7 mouse cellular contexts compared by ENCODE assay signal in genomic region chr4:117913421-117913820, GRCm38 (mm10). TPM values are rescaled to one million over a fixed set of nuclear protein-coding genes. Genes with fewer than 3 reads are reported as not detected.
DNase-seq lines count a peak whose midpoint lies in the region; ATAC-seq and TF ChIP-seq lines count a peak whose summit lies in the region.

No protein-coding gene starts in this region.

- H3K27me3 ChIP-seq in limb, embryonic 12.5 days = no peaks in the 10 kb centered on the region
- no peaks in the 10 kb centered on the region for H3K27me3 ChIP-seq in midbrain, postnatal 0 days (ENCODE audit: insufficient read depth, low read length)

- TF ChIP-seq CTCF in midbrain, postnatal 0 days (IDR thresholded peaks at IDR 0.05) = no peak

- H3K36me3 ChIP-seq in limb, embryonic 12.5 days = peaks cover 37% of the 10 kb centered on the region
- H3K36me3 ChIP-seq in midbrain, postnatal 0 days (ENCODE audit: insufficient read depth, low read length) = no peaks in the 10 kb centered on the region; the same call in 1 of the 2 replicates

- H3K9ac ChIP-seq in limb, embryonic 12.5 days (replicated peaks) = peak overlapping the region; percentile 35
- peak overlapping the region; percentile 6; the same call in 1 of the 2 replicates for H3K9ac ChIP-seq in midbrain, postnatal 0 days (replicated peaks; ENCODE audit: low read length, poor library complexity, severe bottlenecking)

- H3K4me3 ChIP-seq in limb, embryonic 12.5 days (replicated peaks) = peak overlapping the region; percentile 74
- H3K4me3 ChIP-seq in midbrain, postnatal 0 days (ENCODE audit: low read depth, low read length) = peak overlapping the region; percentile 68

- H3K4me2 ChIP-seq in limb, embryonic 12.5 days = peak overlapping the region; percentile 100
- peak overlapping the region; percentile 84 for H3K4me2 ChIP-seq in midbrain, postnatal 0 days (ENCODE audit: low read depth, low read length, poor library complexity, severe bottlenecking)

- no peaks in the 10 kb centered on the region for H3K9me3 ChIP-seq in limb, embryonic 12.5 days
- H3K9me3 ChIP-seq in midbrain, postnatal 0 days (ENCODE audit: low read length) = no peaks in the 10 kb centered on the region

- DNase-seq in adipocyte (ENCODE audit: low spot score) = peak; percentile 16
- peak; percentile 94 to 95 for DNase-seq in cerebellum, postnatal 14 days
- DNase-seq in heart, postnatal 4 days = peak; percentile 52
- DNase-seq in midbrain, postnatal 0 days (ENCODE audit: low spot score) = no peak
- no peak for DNase-seq in MN1 (ENCODE audit: low spot score)
- DNase-seq in yolk sac, embryonic 10.5 days (ENCODE audit: low spot score) = no peak

- no peak for ATAC-seq in limb, embryonic 12.5 days (ENCODE audit: insufficient number of reproducible peaks, insufficient read depth, low FRiP score, low TSS enrichment, low read depth)
- no peak for ATAC-seq in midbrain, postnatal 0 days (ENCODE audit: low FRiP score)

- H3K27ac ChIP-seq in limb, embryonic 12.5 days = no peak overlapping the region
- H3K27ac ChIP-seq in midbrain, postnatal 0 days (ENCODE audit: low read depth, low read length) = no peak overlapping the region

- 66% methylated on average over 3 of the region's 3 CpGs for WGBS in limb, embryonic 12.5 days
- WGBS in midbrain, postnatal 0 days = 42% methylated on average over 3 of the region's 3 CpGs

- H3K4me1 ChIP-seq in limb, embryonic 12.5 days (replicated peaks) = peaks cover 34% of the 10 kb centered on the region
- peaks cover 13% of the 10 kb centered on the region; the same call in 1 of the 2 replicates for H3K4me1 ChIP-seq in midbrain, postnatal 0 days (ENCODE audit: insufficient read depth, low read length)

RNA-seq across cellular contexts. Expression of gene Ipo13, which starts 1.4 kb away (rescaled TPM):
- total RNA-seq in heart, postnatal 4 days (2021) = 10 to 100 TPM; 49.6 TPM
- 40.3 and 48.1 TPM in 2 replicates for polyA plus RNA-seq in limb, embryonic 12.5 days (2016; fragmentation: Nextera tagmentation; extraction: Ambion mirVana)
- 30.8 and 39.9 TPM in 2 replicates for total RNA-seq in midbrain, postnatal 0 days (2014; rRNA removed)
- 46.0 and 52.4 TPM in 2 replicates for polyA plus RNA-seq in midbrain, postnatal 0 days (2015; fragmentation: Nextera tagmentation; extraction: Ambion mirVana)

RNA-seq across cellular contexts. Expression of gene Artn, which starts 16.1 kb away (rescaled TPM):
- under 1 TPM; 0.67 to 0.72 TPM for total RNA-seq in heart, postnatal 4 days (2021)
- 16.4 and 16.8 TPM in 2 replicates for polyA plus RNA-seq in limb, embryonic 12.5 days (2016; fragmentation: Nextera tagmentation; extraction: Ambion mirVana)
- 1.7 and 2.0 TPM in 2 replicates for total RNA-seq in midbrain, postnatal 0 days (2014; rRNA removed)
- 0.48 and 0.77 TPM in 2 replicates for polyA plus RNA-seq in midbrain, postnatal 0 days (2015; fragmentation: Nextera tagmentation; extraction: Ambion mirVana)

RNA-seq across cellular contexts. Expression of gene Dph2, which starts 21.6 kb away (rescaled TPM):
- total RNA-seq in heart, postnatal 4 days (2021) = 1 to 10 TPM; 4.1 to 5.1 TPM
- polyA plus RNA-seq in limb, embryonic 12.5 days (2016; fragmentation: Nextera tagmentation; extraction: Ambion mirVana) = 18.3 and 18.8 TPM in 2 replicates
- total RNA-seq in midbrain, postnatal 0 days (2014; rRNA removed) = 13.8 and 23.3 TPM in 2 replicates
- 13.3 and 15.9 TPM in 2 replicates for polyA plus RNA-seq in midbrain, postnatal 0 days (2015; fragmentation: Nextera tagmentation; extraction: Ambion mirVana)

RNA-seq across cellular contexts. Expression of gene Atp6v0b, which starts 26.3 kb away (rescaled TPM):
- total RNA-seq in heart, postnatal 4 days (2021) = 100 to 1,000 TPM; 115 to 126 TPM
- 160 and 175 TPM in 2 replicates for polyA plus RNA-seq in limb, embryonic 12.5 days (2016; fragmentation: Nextera tagmentation; extraction: Ambion mirVana)
- total RNA-seq in midbrain, postnatal 0 days (2014; rRNA removed) = 607 and 625 TPM in 2 replicates
- 667 and 754 TPM in 2 replicates for polyA plus RNA-seq in midbrain, postnatal 0 days (2015; fragmentation: Nextera tagmentation; extraction: Ambion mirVana)

RNA-seq across cellular contexts. Expression of gene B4galt2, which starts 30.1 kb away (rescaled TPM):
- total RNA-seq in heart, postnatal 4 days (2021) = 10 to 100 TPM; 19.5 to 21.9 TPM
- polyA plus RNA-seq in limb, embryonic 12.5 days (2016; fragmentation: Nextera tagmentation; extraction: Ambion mirVana) = 36.4 and 39.8 TPM in 2 replicates
- total RNA-seq in midbrain, postnatal 0 days (2014; rRNA removed) = 238 and 337 TPM in 2 replicates
- polyA plus RNA-seq in midbrain, postnatal 0 days (2015; fragmentation: Nextera tagmentation; extraction: Ambion mirVana) = 86.8 and 92.9 TPM in 2 replicates

Comparison
In these comparisons a context has a peak if more than half of its experiments do, and no peak if none do; other contexts are left out.
1. DNase-seq: peak in adipocyte (single experiment), cerebellum, postnatal 14 days (2 of 2) and heart, postnatal 4 days (single experiment); none in midbrain, postnatal 0 days (single experiment), MN1 (single experiment) and yolk sac, embryonic 10.5 days (single experiment).